Mouse (Mus musculus): ENCODE measurements around the gene Gm15217. TPM values are rescaled to one million over a fixed set of nuclear protein-coding genes. Genes with fewer than 3 reads are reported as not detected.

The Gm15217 gene
- polyA plus RNA-seq, 1 experiment = not detected

DNA sequence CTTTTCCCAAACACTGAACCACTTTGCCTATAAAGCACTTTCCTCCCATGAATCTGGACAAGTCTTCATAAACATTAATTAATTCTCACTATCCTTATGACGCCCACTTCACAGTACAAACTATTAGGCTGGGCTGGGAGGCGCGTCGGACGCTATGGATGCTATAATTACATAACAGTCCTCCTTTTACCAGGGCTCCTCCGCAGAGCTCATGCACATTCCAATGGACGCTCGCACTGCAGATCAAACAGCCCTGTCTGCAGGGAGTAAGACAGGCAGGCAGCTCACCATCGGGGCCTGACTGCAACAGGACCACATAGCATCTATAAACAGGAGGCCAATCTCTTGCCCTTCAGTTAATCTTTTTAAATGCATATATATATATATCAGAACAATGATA lies 6.8 kb upstream of the Gm15217 start:
- Histone ChIP-seq H3K4me3 (ENCODE audit: extremely low read depth, insufficient read depth, insufficient read length) (no peak overlapping the region), H3K36me3 (ENCODE audit: control insufficient read depth, insufficient read depth, low read length) (no peaks in the 10 kb centered on the region), H3K27me3 (ENCODE audit: control insufficient read depth, insufficient read depth, low read length) (no peaks in the 10 kb centered on the region), H3K4me1 (ENCODE audit: control insufficient read depth, insufficient read depth, insufficient read length) (no peaks in the 10 kb centered on the region), H3K27ac (ENCODE audit: insufficient read depth, low read length) (no peak overlapping the region)
- TF ChIP-seq CTCF (IDR thresholded peaks at IDR 0.05; ENCODE audit: extremely low read depth, insufficient read depth, insufficient read length, insufficient replicate concordance) = no peak
- no peak for TF ChIP-seq POLR2A (IDR thresholded peaks at IDR 0.05; ENCODE audit: low read depth, low read length)
- WGBS = 85% methylated on average over 9 of the region's 9 CpGs
- DNase-seq (ENCODE audit: low read depth in 1 of 2, low spot score in 2 of 2) = no peak

DNA sequence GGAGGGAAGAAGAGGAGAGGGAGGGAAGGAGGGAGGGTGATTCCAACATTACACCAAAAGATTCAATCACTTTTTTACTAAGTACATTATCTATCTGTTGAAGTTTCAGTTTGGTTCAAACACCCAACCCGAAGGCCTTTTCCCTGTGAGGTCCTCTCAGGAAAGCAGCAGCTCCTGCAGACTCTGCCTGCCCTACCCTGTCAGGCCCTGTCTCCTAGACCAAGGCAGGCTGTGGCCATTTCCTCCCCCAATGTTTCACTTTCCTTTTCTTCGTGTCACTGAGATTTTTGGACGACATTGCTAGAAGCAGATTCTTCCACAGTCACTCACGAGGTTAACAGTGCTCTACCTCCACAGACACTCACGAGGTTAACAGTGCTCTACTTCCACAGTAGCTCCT lies 3.4 kb upstream of the Gm15217 start:
- H3K27ac ChIP-seq (ENCODE audit: insufficient read depth, low read length) = no peak overlapping the region
- no peak overlapping the region for H3K4me3 ChIP-seq (ENCODE audit: extremely low read depth, insufficient read depth, insufficient read length)
- DNase-seq (ENCODE audit: low read depth in 1 of 2, low spot score in 2 of 2) = no peak
- H3K27me3 ChIP-seq (ENCODE audit: control insufficient read depth, insufficient read depth, low read length) = no peaks in the 10 kb centered on the region
- TF ChIP-seq CTCF (IDR thresholded peaks at IDR 0.05; ENCODE audit: extremely low read depth, insufficient read depth, insufficient read length, insufficient replicate concordance) (no peak), POLR2A (IDR thresholded peaks at IDR 0.05; ENCODE audit: low read depth, low read length) (no peak)
- 25% methylated on average over 5 of the region's 5 CpGs for WGBS
- no peaks in the 10 kb centered on the region for H3K36me3 ChIP-seq (ENCODE audit: control insufficient read depth, insufficient read depth, low read length)
- peaks cover 2% of the 10 kb centered on the region; the same call in 1 of the 2 replicates for H3K4me1 ChIP-seq (ENCODE audit: control insufficient read depth, insufficient read depth, insufficient read length)

DNA sequence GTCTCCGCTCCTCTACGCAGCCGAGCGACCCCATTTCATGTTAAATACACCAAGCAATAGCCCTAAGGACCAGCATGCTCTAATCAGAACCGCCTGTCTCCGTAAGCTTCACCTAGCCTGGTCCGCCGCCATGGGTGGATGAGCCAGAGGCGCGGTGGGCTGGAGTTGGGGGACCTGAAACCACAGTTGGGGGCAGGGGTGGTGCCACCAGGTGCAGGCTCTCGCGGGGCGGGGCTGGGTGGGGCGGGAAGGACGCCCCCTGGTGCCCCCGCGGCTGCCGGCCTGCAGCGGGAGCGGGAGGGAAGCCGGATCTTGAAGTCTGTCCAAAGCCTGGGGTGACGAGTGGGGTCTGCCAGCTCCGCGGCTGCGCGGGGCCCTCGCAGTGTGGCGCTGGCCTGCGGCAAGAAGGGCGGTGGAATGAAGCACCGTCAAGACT lies 1.1 kb downstream of the Gm15217 start:
- no peak overlapping the region for H3K27ac ChIP-seq (ENCODE audit: insufficient read depth, low read length)
- H3K27me3 ChIP-seq (ENCODE audit: control insufficient read depth, insufficient read depth, low read length) = peaks cover under 1% of the 10 kb centered on the region; the same call in 1 of the 2 replicates
- H3K4me3 ChIP-seq (ENCODE audit: extremely low read depth, insufficient read depth, insufficient read length) = no peak overlapping the region
- TF ChIP-seq POLR2A (IDR thresholded peaks at IDR 0.05; ENCODE audit: low read depth, low read length) (no peak), CTCF (IDR thresholded peaks at IDR 0.05; ENCODE audit: extremely low read depth, insufficient read depth, insufficient read length, insufficient replicate concordance) (no peak)
- no peak for DNase-seq (ENCODE audit: low read depth in 1 of 2, low spot score in 2 of 2)
- 18% methylated on average over 31 of the region's 31 CpGs for WGBS
- peaks cover 2% of the 10 kb centered on the region; the same call in 1 of the 2 replicates for H3K4me1 ChIP-seq (ENCODE audit: control insufficient read depth, insufficient read depth, insufficient read length)
- no peaks in the 10 kb centered on the region for H3K36me3 ChIP-seq (ENCODE audit: control insufficient read depth, insufficient read depth, low read length)

DNA sequence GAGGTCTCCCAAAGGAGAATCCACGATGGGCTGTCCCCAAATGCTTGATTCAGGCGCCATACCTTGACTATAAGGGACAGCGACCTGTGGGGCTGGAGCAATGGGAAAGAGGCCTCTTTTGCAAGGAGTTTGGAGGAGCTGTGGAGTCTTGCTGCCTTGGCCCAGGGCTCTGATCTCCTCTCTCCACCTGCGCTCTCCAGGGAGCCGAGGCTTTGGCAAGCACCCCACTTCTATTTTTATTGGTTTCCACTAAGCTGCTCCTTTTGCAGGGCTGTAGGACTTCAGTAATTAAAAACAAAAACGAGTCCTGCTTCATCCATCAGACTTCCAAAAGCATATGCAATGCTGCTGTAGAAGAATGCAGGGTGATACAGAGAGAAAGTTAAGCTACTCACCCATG lies 2.2 kb downstream of the Gm15217 start:
- DNase-seq (ENCODE audit: low read depth in 1 of 2, low spot score in 2 of 2) = no peak
- no peak for TF ChIP-seq CTCF (IDR thresholded peaks at IDR 0.05; ENCODE audit: extremely low read depth, insufficient read depth, insufficient read length, insufficient replicate concordance)
- TF ChIP-seq POLR2A (IDR thresholded peaks at IDR 0.05; ENCODE audit: low read depth, low read length) = no peak
- 66% methylated on average over 6 of the region's 6 CpGs for whole genome bisulfite sequencing
- Histone ChIP-seq H3K4me1 (ENCODE audit: control insufficient read depth, insufficient read depth, insufficient read length) (peaks cover 2% of the 10 kb centered on the region; the same call in 1 of the 2 replicates), H3K4me3 (ENCODE audit: extremely low read depth, insufficient read depth, insufficient read length) (no peak overlapping the region), H3K27me3 (ENCODE audit: control insufficient read depth, insufficient read depth, low read length) (peaks cover 6% of the 10 kb centered on the region), H3K27ac (ENCODE audit: insufficient read depth, low read length) (no peak overlapping the region), H3K36me3 (ENCODE audit: control insufficient read depth, insufficient read depth, low read length) (no peaks in the 10 kb centered on the region)

DNA sequence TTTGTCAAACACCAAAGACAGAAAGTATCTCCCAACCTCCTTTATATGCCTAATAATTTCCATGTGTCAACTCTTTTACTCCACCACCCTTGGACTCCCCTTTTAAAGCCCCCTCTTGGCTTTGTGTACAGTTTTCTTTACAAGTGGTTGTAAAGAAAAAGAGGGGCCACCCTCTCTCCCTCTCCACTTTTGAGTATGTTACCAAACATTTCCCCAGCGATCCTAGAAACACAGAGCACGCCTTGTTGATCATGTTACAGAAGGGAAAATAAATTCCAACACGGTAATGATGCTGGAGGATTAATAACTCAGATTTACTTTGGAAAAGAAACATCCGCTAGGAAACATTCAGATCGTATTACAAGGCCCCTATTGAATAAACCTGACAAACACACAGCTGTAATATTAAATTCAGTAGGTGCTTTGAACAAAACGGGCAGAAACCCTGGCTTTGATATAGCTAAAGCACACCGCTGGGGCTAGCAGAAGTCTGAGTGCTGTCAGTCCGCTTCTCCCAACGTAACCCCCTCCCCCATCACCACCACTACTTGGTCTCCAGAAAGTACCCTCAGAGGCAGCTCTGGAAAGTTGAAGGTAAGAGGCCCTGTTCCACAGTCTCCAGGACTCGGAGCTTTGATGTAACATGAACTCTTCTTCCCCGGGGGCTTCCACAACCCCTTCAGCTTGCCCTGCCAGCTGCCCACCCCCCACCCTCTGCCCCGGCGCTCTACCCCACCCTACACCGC lies 5.9 kb downstream of the Gm15217 start:
- Histone ChIP-seq H3K27ac (ENCODE audit: insufficient read depth, low read length) (no peak overlapping the region), H3K4me1 (ENCODE audit: control insufficient read depth, insufficient read depth, insufficient read length) (peaks cover 5% of the 10 kb centered on the region), H3K4me3 (ENCODE audit: extremely low read depth, insufficient read depth, insufficient read length) (peak overlapping the region; percentile 23), H3K27me3 (ENCODE audit: control insufficient read depth, insufficient read depth, low read length) (peaks cover 18% of the 10 kb centered on the region), H3K36me3 (ENCODE audit: control insufficient read depth, insufficient read depth, low read length) (no peaks in the 10 kb centered on the region)
- TF ChIP-seq CTCF (IDR thresholded peaks at IDR 0.05; ENCODE audit: extremely low read depth, insufficient read depth, insufficient read length, insufficient replicate concordance) (no peak), POLR2A (IDR thresholded peaks at IDR 0.05; ENCODE audit: low read depth, low read length) (no peak)
- no peak for DNase-seq (ENCODE audit: low read depth in 1 of 2, low spot score in 2 of 2)
- 48% methylated on average over 14 of the region's 14 CpGs for WGBS

DNA sequence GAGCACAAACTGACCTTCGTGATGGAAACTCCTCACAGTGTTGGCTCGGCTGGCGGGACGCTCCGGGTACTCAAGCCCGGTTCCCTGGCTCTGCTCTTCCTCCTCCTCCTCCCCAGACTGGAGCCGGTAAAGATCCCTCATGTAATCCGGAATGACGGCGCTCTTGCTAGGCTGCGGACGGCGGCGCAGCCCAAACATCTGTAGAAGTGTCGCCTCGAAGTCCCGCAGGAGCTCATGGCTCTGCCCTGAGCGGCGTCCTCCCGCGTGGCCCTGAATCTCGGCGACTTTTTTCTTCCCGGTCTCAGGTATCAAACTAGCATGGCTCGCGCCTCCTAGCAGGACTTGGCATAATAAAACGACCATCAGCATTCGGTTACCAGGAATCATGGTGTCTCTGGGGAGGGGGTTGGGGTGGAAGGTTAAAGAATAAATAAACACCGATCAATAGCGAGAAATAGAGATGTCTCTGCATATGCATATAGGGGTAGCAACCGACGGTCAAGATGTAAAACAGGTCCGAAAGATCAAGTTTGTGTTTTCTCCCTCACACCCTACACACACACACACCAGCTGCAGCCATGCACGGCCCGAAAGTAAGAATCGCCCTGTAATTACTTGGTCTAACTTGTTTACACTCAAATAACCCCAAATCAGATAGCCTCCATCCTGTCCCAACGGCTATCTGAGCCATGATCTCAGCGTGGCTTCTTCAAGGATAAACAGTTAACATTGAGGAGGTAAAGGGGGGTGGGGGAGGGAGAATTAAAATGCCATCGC lies 6.7 kb downstream of the Gm15217 start:
- TF ChIP-seq POLR2A (IDR thresholded peaks at IDR 0.05; ENCODE audit: low read depth, low read length) (no peak), CTCF (IDR thresholded peaks at IDR 0.05; ENCODE audit: extremely low read depth, insufficient read depth, insufficient read length, insufficient replicate concordance) (no peak)
- Histone ChIP-seq H3K27me3 (ENCODE audit: control insufficient read depth, insufficient read depth, low read length) (peaks cover 18% of the 10 kb centered on the region), H3K4me3 (ENCODE audit: extremely low read depth, insufficient read depth, insufficient read length) (peak overlapping the region; percentile 35), H3K27ac (ENCODE audit: insufficient read depth, low read length) (no peak overlapping the region), H3K36me3 (ENCODE audit: control insufficient read depth, insufficient read depth, low read length) (no peaks in the 10 kb centered on the region), H3K4me1 (ENCODE audit: control insufficient read depth, insufficient read depth, insufficient read length) (peaks cover 2% of the 10 kb centered on the region)
- WGBS = 5% methylated on average over 39 of the region's 39 CpGs
- DNase-seq (ENCODE audit: low read depth in 1 of 2, low spot score in 2 of 2) = no peak
